Mouse (Mus musculus) heart, embryonic 10.5 days (tissue): Measurements from ENCODE around the gene Gnat2. TPM values are rescaled to one million over a fixed set of nuclear protein-coding genes. Genes with fewer than 3 reads are reported as not detected.

Source experiments
- DNase-seq: peaks from one replicate; pipeline ENCODE4 v3.0.0-alpha.2; 2017; ENCODE audit warnings: low spot score
- H3K27ac ChIP-seq: fragments of 300-500 bp; sonication (generic); 2 replicates; pipeline ENCODE4 v1.5.1; 2016; ENCODE audit warnings: mild to moderate bottlenecking
- H3K27me3 ChIP-seq: fragments of 300-500 bp; sonication (generic); 2 replicates; pipeline ENCODE4 v1.6.1; 2016; ENCODE audit warnings: mild to moderate bottlenecking; ENCODE audit not compliant: poor library complexity, insufficient read depth, severe bottlenecking
- H3K36me3 ChIP-seq: fragments of 300-500 bp; sonication (generic); 2 replicates; pipeline ENCODE4 v1.6.1; 2016; ENCODE audit warnings: mild to moderate bottlenecking, moderate library complexity
- H3K4me1 ChIP-seq: fragments of 300-500 bp; sonication (generic); 2 replicates; pipeline ENCODE4 v1.6.1; 2016; ENCODE audit warnings: mild to moderate bottlenecking
- H3K4me3 ChIP-seq: fragments of 300-500 bp; sonication (generic); 2 replicates; pipeline ENCODE4 v1.5.1; 2016; ENCODE audit warnings: mild to moderate bottlenecking, moderate library complexity
- H3K9me3 ChIP-seq: fragments of 300-500 bp; sonication (generic); 2 replicates; pipeline ENCODE4 v1.6.1; 2016; ENCODE audit warnings: mild to moderate bottlenecking, moderate library complexity
- WGBS: fragments of 180-500 bp; shearing (Covaris S2); methylation state at CpG from one replicate; pipeline ENCODE4 v1.1.7; 2016; 5-methylcytosine and 5-hydroxymethylcytosine counted together
- polyA plus RNA-seq: library from polyadenylated mRNA; unstranded; fragments of >200 nt; fragmentation: Nextera tagmentation; extraction: Ambion mirVana; gene quantifications from 2 replicates; pipeline ENCODE4 v1.2.1, GENCODE M21; 2016

The Gnat2 gene
- polyA plus RNA-seq, 1 experiment from 2014 or later, result 1.9 TPM

DNA sequence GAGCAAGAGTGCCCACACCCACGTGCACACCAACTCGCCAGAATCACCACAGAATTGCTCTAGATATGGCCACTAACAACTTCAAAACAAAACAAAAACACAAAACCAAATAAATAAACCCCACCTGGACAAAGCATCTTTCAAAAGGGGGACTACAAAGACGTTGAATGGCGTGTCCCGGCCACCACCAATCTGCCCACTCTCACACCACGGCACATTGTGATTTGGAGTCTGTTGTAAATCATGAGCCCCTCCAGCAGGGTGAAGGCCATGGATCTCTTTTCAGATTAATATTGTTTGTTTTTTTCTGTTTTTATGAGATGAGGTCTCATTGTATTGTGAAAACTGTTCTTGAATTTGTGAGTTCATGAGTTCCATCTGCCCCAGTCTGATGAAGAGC lies 9.5 kb downstream of the Gnat2 start:
- H3K9me3 ChIP-seq, result no peaks in the 10 kb centered on the region
- peak; percentile 4 for DNase-seq
- no peaks in the 10 kb centered on the region for H3K36me3 ChIP-seq
- H3K4me3 ChIP-seq, result no peak overlapping the region
- WGBS, result 88% methylated on average over 6 of the region's 6 CpGs
- H3K27me3 ChIP-seq, result no peaks in the 10 kb centered on the region
- H3K27ac ChIP-seq, result no peak overlapping the region
- H3K4me1 ChIP-seq, result peaks cover 24% of the 10 kb centered on the region; the same call in 1 of the 2 replicates

DNA sequence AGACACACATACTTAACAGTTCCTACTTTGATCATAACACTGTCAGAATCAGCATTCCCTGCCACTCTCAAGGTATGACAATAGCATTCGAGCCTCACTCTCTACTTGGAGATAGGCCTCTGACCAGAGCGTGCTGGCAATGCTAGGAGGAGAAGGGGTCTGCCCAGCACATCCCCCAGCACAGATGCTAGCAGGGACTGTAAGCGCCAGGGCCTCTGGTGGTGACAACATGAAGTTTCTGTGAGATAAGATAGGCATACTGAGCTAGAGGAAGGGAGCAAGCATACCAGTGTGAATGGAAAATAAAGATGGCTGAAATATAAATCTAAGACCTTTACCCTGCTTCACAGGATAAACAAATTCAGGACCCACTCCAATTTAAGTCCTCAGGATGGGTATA lies 12.7 kb downstream of the Gnat2 start:
- 22% methylated on average over 3 of the region's 3 CpGs for WGBS
- peaks cover 24% of the 10 kb centered on the region; the same call in 1 of the 2 replicates for H3K4me1 ChIP-seq
- peaks cover 28% of the 10 kb centered on the region for H3K36me3 ChIP-seq
- no peaks in the 10 kb centered on the region for H3K9me3 ChIP-seq
- H3K27me3 ChIP-seq, result no peaks in the 10 kb centered on the region
- H3K27ac ChIP-seq, result peak overlapping the region; percentile 37; the same call in 1 of the 2 replicates
- DNase-seq, result peak; percentile 93
- H3K4me3 ChIP-seq, result no peak overlapping the region

DNA sequence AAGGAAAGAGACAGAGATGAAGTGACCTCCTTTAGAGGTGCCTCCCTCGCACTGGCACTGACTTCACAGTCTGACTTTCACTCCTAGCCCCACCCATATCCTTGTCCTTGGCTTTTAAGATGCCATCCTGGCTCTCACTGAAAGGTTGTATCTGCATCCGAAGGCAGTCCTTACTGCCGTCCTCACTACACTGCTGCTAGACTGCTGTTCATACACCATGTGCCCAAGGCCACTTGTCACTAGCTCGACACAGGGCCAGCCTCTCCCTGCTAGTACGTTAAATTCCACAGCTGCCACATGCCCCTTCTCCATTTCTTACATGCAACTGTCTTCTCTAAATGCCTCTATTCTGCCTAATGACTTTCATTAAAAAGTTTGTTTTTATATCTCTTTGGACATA lies 18.7 kb downstream of the Gnat2 start:
- 84% methylated on average over 5 of the region's 5 CpGs for WGBS
- H3K27ac ChIP-seq, result no peak overlapping the region
- peaks cover 5% of the 10 kb centered on the region; the same call in 1 of the 2 replicates for H3K4me1 ChIP-seq
- no peak overlapping the region for H3K4me3 ChIP-seq
- H3K9me3 ChIP-seq, result no peaks in the 10 kb centered on the region
- no peaks in the 10 kb centered on the region for H3K27me3 ChIP-seq
- no peak for DNase-seq
- peaks cover 76% of the 10 kb centered on the region for H3K36me3 ChIP-seq

DNA sequence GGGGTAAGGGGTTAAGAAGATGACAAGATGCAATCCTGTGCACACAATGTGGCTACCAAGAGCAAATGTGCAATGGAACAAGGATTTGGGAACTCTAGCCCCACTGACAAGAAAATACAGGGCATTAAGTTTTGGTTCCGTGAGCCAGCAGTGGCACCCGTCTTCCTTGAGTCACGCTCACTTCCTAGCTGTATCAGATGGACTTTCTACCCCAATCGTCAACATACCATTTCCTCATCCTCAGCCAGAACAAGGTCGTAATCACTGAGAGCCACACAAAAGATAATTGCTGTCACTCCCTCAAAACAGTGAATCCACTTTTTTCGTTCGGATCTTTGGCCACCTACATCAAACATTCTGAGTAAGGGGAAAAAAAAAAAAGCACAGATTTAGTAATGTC lies 19.7 kb downstream of the Gnat2 start:
- no peak overlapping the region for H3K27ac ChIP-seq
- no peaks in the 10 kb centered on the region for H3K4me1 ChIP-seq
- H3K36me3 ChIP-seq, result peaks cover 84% of the 10 kb centered on the region
- no peak for DNase-seq
- no peaks in the 10 kb centered on the region for H3K27me3 ChIP-seq
- H3K9me3 ChIP-seq, result no peaks in the 10 kb centered on the region
- no peak overlapping the region for H3K4me3 ChIP-seq
- WGBS, result 71% methylated on average over 7 of the region's 7 CpGs

DNA sequence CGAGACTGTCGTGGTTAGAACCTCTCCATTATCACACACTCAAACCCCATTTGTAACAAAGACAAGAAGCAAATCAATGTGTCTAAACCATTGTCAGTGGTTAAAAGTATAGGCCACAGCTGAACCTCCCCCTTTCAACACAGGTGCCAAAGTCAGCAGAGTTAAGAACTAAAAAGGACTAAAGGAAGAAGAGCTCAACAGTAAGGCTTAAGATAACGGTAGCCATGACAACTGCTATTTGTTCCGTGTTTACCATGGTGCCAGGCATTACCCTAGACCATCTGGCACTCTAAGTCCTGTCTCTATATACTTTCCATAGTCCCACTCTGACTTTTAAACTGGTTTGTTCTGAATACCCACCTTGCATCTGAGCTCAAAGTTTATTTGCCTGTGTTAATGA lies 20.1 kb downstream of the Gnat2 start:
- no peak for DNase-seq
- H3K9me3 ChIP-seq, result no peaks in the 10 kb centered on the region
- peaks cover 86% of the 10 kb centered on the region for H3K36me3 ChIP-seq
- 76% methylated on average over 4 of the region's 4 CpGs for WGBS
- H3K27me3 ChIP-seq, result no peaks in the 10 kb centered on the region
- H3K4me3 ChIP-seq, result no peak overlapping the region
- H3K27ac ChIP-seq, result no peak overlapping the region
- H3K4me1 ChIP-seq, result no peaks in the 10 kb centered on the region

DNA sequence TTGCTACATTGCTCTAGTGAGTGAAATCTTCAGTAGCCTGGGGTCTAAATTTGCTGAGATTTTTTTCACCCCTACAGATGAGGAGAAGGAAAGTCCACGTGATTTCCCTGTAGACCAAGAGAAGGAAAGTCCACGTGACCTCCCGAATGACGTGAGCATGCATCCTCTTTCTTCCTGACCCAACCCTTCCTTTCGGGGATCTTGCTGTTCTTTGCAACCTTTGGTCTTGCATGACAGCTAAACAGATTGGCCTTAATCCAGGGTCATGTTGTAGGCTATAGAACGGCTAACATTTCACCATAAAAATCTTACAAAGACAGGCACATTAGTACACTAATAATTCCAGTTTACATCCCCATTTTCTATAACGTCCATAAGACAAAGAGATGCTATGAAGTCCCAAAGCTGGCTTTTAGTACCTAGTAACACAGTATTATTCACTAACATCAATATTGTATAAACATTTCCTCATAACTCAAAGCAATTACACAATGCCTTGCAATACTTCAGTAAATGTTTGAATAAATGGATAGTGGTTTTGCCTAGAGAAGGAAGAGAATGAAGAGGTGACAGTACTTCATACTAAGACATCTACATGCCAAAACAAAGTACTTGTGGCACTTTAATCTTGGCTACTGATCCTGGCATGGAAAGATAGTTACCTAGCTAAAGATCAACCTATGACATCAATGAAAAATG lies 21.2 kb downstream of the Gnat2 start:
- no peak for DNase-seq
- no peaks in the 10 kb centered on the region for H3K9me3 ChIP-seq
- no peak overlapping the region for H3K27ac ChIP-seq
- 90% methylated on average over 7 of the region's 7 CpGs for WGBS
- no peaks in the 10 kb centered on the region for H3K4me1 ChIP-seq
- H3K36me3 ChIP-seq, result peaks cover 85% of the 10 kb centered on the region
- no peaks in the 10 kb centered on the region for H3K27me3 ChIP-seq
- H3K4me3 ChIP-seq, result no peak overlapping the region

DNA sequence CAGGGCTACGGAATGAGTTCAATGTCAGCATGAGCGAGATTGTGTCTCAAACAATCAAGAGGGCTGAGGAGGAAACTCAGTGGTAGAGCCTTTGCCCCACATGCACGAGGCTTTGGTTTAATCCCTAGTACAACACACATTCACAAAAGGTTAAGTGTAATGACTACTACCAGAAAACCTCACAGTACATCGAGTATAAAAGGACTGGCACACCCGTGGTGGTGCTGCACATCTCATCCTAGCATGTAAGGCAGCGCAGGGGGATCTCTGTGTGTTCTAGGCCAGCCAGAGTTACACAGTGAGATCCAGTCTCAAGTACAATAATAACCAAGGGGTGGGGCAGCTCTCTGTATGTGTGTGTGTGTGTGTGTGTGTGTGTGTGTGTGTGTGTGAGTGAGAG lies 24.9 kb downstream of the Gnat2 start:
- no peak overlapping the region for H3K4me3 ChIP-seq
- H3K9me3 ChIP-seq, result no peaks in the 10 kb centered on the region
- H3K4me1 ChIP-seq, result peaks cover 5% of the 10 kb centered on the region; the same call in 1 of the 2 replicates
- H3K36me3 ChIP-seq, result peaks cover 76% of the 10 kb centered on the region
- 93% methylated on average over 6 of the region's 6 CpGs for WGBS
- H3K27ac ChIP-seq, result no peak overlapping the region
- no peak for DNase-seq
- H3K27me3 ChIP-seq, result no peaks in the 10 kb centered on the region

DNA sequence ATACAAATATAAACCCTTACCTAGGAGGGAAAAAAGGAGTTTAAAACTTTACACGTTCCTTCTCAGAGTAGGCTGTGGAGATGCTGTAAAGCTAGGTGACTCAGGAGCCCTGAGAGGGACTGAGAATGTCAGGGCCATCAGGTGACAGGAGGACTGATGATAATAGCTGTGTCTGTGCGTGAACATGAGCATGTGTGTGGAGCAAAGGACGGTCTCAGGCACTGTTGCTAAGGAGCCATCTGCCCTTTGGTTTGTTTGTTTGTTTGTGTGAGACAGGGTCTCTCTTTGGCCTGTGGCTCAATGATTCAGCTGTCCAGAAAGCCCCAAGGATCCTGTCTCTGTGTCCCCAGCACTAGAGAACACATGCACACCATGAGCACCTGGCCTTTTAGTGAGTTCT lies 28.5 kb downstream of the Gnat2 start:
- 0 out of 2 replicates have a peak overlapping the region, but pooled peaks have one; percentile 6 for H3K27ac ChIP-seq
- no peak for DNase-seq
- peaks cover 57% of the 10 kb centered on the region for H3K36me3 ChIP-seq
- H3K4me3 ChIP-seq, result no peak overlapping the region
- no peaks in the 10 kb centered on the region for H3K9me3 ChIP-seq
- H3K27me3 ChIP-seq, result no peaks in the 10 kb centered on the region
- 72% methylated on average over 3 of the region's 3 CpGs for WGBS
- peaks cover 5% of the 10 kb centered on the region; the same call in 1 of the 2 replicates for H3K4me1 ChIP-seq

DNA sequence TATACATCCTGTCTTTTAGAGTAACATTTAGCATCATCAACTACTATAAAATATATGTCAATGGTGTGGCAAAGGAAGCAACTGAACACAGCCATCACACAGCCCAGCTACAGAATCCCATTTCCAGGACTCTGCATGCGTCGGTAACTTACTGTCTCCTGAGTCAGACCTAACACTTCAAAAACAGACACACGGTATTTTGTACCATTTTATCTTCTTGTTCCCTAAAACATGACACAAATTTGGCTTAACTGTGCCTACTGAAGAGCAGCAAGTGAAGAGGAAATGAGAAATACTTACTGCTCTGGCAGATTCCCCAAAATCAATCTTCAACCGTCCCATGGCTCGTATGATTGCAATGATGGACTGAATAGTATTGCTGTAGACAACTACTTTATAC lies 30.7 kb downstream of the Gnat2 start:
- Histone ChIP-seq H3K4me1 (peaks cover 6% of the 10 kb centered on the region), H3K9me3 (no peaks in the 10 kb centered on the region), H3K36me3 (peaks cover 38% of the 10 kb centered on the region), H3K27me3 (no peaks in the 10 kb centered on the region), H3K27ac (no peak overlapping the region), H3K4me3 (no peak overlapping the region)
- 88% methylated on average over 5 of the region's 5 CpGs for WGBS
- DNase-seq, result no peak

DNA sequence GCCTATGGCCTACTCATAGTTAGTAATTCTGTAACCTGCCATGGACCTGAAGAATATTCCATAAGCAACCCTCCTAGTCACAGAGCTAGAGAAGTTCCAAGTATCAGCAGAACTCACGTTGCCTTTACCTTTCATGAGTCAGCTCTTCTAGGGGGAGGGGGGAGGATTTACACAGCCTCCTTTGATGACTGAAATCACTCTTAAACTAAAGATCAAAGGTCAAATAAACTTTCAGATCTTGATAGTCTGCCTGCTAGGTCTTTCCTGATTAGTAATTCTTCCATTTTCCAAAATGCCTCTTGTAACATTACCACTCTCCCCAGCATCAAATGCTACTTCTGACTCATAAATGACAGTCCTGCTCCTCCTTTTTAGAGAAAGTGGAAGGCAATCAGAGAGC lies 31.5 kb downstream of the Gnat2 start:
- H3K27me3 ChIP-seq, result no peaks in the 10 kb centered on the region
- no peak for DNase-seq
- no peaks in the 10 kb centered on the region for H3K9me3 ChIP-seq
- H3K4me1 ChIP-seq, result peaks cover 13% of the 10 kb centered on the region
- H3K36me3 ChIP-seq, result peaks cover 30% of the 10 kb centered on the region
- no peak overlapping the region for H3K4me3 ChIP-seq
- WGBS, result 51% methylated on average over 1 of the region's 1 CpGs
- H3K27ac ChIP-seq, result no peak overlapping the region

DNA sequence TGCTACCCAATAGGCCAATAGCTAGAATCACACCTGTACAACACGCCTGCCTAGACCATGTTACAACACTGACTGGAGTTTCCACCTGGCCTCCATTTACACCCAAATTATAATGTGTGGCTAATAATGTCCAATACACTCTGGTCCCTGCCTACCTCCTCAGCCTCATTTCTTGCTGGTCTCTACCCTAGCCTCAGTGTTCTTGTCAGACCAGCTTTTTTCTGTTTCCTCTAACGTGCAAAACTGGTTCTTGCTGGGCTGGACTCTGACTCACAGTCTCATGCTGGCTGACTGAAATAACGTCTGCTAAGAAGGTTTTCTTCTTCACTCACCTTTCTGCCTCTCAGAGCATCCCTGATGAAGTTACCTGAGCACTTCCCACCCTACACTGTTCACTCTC lies 33.7 kb downstream of the Gnat2 start:
- Histone ChIP-seq H3K27ac (no peak overlapping the region), H3K9me3 (no peaks in the 10 kb centered on the region)
- 86% methylated on average over 3 of the region's 3 CpGs for WGBS

DNA sequence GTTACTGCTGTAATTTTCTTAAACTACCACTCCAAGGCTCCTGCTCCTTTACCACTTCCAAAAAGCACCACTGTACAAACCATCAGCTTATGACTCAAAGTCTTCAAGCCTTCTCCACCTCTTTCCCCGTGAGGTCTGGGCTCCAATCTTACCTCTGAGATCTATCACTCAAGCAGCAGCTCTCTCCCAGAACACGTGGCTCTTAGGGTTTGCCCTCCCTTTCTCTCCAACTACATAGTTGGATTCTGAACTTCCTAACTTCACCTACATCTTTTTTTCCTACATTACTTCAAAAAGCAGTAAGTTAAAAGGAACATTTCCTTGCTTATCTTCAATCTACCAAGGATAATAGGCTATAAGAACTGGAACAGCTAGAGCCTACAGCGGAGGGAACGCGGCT lies 35.9 kb downstream of the Gnat2 start:
- 70% methylated on average over 5 of the region's 5 CpGs for WGBS
- no peak for DNase-seq

More for the DNA sequence above, 33.7 kb downstream of the Gnat2 start:
- H3K36me3 ChIP-seq, result peaks cover 15% of the 10 kb centered on the region
- DNase-seq, result no peak
- no peak overlapping the region for H3K4me3 ChIP-seq
- H3K4me1 ChIP-seq, result peaks cover 28% of the 10 kb centered on the region
- H3K27me3 ChIP-seq, result no peaks in the 10 kb centered on the region

DNA sequence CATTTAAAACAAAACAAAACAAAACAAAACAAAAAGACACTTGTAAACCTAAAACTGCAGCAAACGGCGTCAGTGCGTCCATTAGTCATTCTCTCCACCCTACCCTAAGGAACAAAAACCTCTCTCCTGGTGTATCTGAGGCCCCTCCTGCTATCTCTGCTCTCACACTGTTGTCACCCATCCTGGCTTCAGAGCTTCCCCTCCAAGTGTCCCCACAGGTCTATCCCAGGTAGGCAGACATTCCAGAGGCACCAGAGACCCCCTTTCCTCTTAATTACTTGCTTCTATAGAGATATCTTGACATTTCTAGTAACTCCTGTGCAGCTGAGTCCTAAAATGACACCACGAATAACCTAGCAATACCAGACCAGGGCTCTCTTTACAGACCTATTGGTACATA lies 36.8 kb downstream of the Gnat2 start:
- Histone ChIP-seq H3K4me3 (no peak overlapping the region), H3K9me3 (no peaks in the 10 kb centered on the region), H3K27ac (no peak overlapping the region), H3K4me1 (peaks cover 48% of the 10 kb centered on the region), H3K27me3 (no peaks in the 10 kb centered on the region), H3K36me3 (no peaks in the 10 kb centered on the region)
- DNase-seq, result no peak
- 73% methylated on average over 4 of the region's 4 CpGs for WGBS

More for the DNA sequence above, 35.9 kb downstream of the Gnat2 start:
- Histone ChIP-seq H3K36me3 (no peaks in the 10 kb centered on the region), H3K27me3 (no peaks in the 10 kb centered on the region), H3K27ac (no peak overlapping the region), H3K9me3 (no peaks in the 10 kb centered on the region), H3K4me3 (no peak overlapping the region), H3K4me1 (peaks cover 47% of the 10 kb centered on the region)

DNA sequence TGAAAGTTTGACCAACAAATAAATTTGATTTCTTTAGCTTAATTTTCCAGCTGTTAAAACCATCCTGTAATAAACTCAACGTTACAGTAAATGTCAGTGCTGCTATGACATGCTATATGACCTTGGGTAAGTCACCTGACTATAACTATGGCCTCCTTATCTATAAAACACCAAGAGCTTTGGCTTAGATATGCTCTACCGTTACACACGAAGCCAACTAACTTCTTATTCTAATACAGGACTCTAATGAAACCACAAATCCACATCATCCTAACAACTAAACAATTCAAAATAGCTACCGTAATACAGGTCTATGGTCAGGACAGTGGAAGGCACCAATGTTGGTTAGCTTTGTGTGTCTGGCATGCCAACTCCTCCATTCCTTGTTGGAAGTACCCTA lies 37.2 kb downstream of the Gnat2 start:
- Histone ChIP-seq H3K9me3 (no peaks in the 10 kb centered on the region), H3K4me1 (peaks cover 48% of the 10 kb centered on the region), H3K36me3 (no peaks in the 10 kb centered on the region), H3K27ac (no peak overlapping the region), H3K4me3 (no peak overlapping the region), H3K27me3 (no peaks in the 10 kb centered on the region)
- WGBS, result 82% methylated on average over 4 of the region's 4 CpGs
- no peak for DNase-seq
